Mouse (Mus musculus): Measurements from ENCODE around the gene Chl1.

Chl1 gene

GRCm38 (mm10) chr6:103510392-103511289 lies at the start of gene Chl1:
Gene Chl1, plus strand, starts transcription at chr6:103510586.
- DNase-seq = peak; percentile 58

- no peak for DNase-seq
Measured at GRCm38 (mm10) chr6:103465479-103466080, 44.8 kb upstream of the Chl1 start.

- no peak for DNase-seq
Measured at GRCm38 (mm10) chr6:103473316-103473715, 37.1 kb upstream of the Chl1 start.

- DNase-seq = no peak
Measured at GRCm38 (mm10) chr6:103487199-103487598, 23.2 kb upstream of the Chl1 start.

- no peak for DNase-seq
Measured at GRCm38 (mm10) chr6:103498404-103498803, 12.0 kb upstream of the Chl1 start.

- DNase-seq = no peak
Measured at GRCm38 (mm10) chr6:103504065-103504464, 6.3 kb upstream of the Chl1 start.

GRCm38 (mm10) chr6:103507751-103508575 lies 2.4 kb upstream of the Chl1 start:
- DNase-seq = no peak

- no peak for DNase-seq
Measured at GRCm38 (mm10) chr6:103509596-103509995, 790 bp upstream of the Chl1 start.

- peak; percentile 40 for DNase-seq
Measured at GRCm38 (mm10) chr6:103511290-103511971, 1.0 kb downstream of the Chl1 start.

- peak; percentile 79 for DNase-seq
Measured at GRCm38 (mm10) chr6:103511972-103512565, 1.7 kb downstream of the Chl1 start.

GRCm38 (mm10) chr6:103512911-103513321 lies 2.5 kb downstream of the Chl1 start:
- DNase-seq = no peak

GRCm38 (mm10) chr6:103513621-103514241 lies 3.3 kb downstream of the Chl1 start:
- DNase-seq = no peak

GRCm38 (mm10) chr6:103514346-103514745 lies 4.0 kb downstream of the Chl1 start:
- DNase-seq = no peak

- no peak for DNase-seq
Measured at GRCm38 (mm10) chr6:103514756-103515155, 4.4 kb downstream of the Chl1 start.

GRCm38 (mm10) chr6:103519596-103519995 lies 9.2 kb downstream of the Chl1 start:
- DNase-seq = no peak

- no peak for DNase-seq
Measured at GRCm38 (mm10) chr6:103525326-103526024, 15.1 kb downstream of the Chl1 start.

- DNase-seq = no peak
Measured at GRCm38 (mm10) chr6:103526945-103527777, 16.8 kb downstream of the Chl1 start.

- DNase-seq = no peak
Measured at GRCm38 (mm10) chr6:103533048-103533447, 22.7 kb downstream of the Chl1 start.

GRCm38 (mm10) chr6:103534027-103534426 lies 23.6 kb downstream of the Chl1 start:
- DNase-seq = no peak

GRCm38 (mm10) chr6:103542576-103542975 lies 32.2 kb downstream of the Chl1 start:
- DNase-seq = no peak

All from right cerebral cortex, postnatal 4 days (tissue).